Mouse (Mus musculus): ENCODE data around the gene Cadps2. TPM values are rescaled to one million over a fixed set of nuclear protein-coding genes. Genes with fewer than 3 reads are reported as not detected.

The Cadps2 gene
- polyA plus RNA-seq, 2 experiments = 0.05 to 0.07 TPM

GRCm38 (mm10) chr6:23249616-23250287 is 589.5 kb downstream of the Cadps2 start:
- Histone ChIP-seq H3K36me3 (replicated peaks; ENCODE audit: control insufficient read depth, insufficient read depth, low read depth) (no peaks in the 10 kb centered on the region), H3K4me3 (ENCODE audit: insufficient read depth in 1 of 2, low read depth in 2 of 2, low read length in 2 of 2) (no peak overlapping the region), H3K9me3 (ENCODE audit: control insufficient read depth, low read length) (no peaks in the 10 kb centered on the region), H3K4me2 (ENCODE audit: low read depth) (no peak overlapping the region), H3K9ac (replicated peaks) (no peak overlapping the region), H3K4me1 (replicated peaks; ENCODE audit: control insufficient read depth in 2 of 2, insufficient read depth in 2 of 2, low read length in 1 of 2) (no peaks in the 10 kb centered on the region), H3K27me3 (ENCODE audit: control insufficient read depth, insufficient read depth, low read length) (peaks cover 92% of the 10 kb centered on the region), H3K27ac (no peak overlapping the region)
- DNase-seq (ENCODE audit: low read depth in 3 of 3, low spot score in 3 of 3) = no peak
- no peak for ATAC-seq (ENCODE audit: insufficient read depth)
- WGBS (ENCODE audit: insufficient replicate concordance) = 3% methylated on average over 29 of the region's 29 CpGs
- no peak for TF ChIP-seq EP300 (IDR thresholded peaks at IDR 0.05; ENCODE audit: low read depth)
- peak; percentile 10; the same call in 1 of the 2 replicates for TF ChIP-seq CTCF (IDR thresholded peaks at IDR 0.05; ENCODE audit: low read depth)

DNA sequence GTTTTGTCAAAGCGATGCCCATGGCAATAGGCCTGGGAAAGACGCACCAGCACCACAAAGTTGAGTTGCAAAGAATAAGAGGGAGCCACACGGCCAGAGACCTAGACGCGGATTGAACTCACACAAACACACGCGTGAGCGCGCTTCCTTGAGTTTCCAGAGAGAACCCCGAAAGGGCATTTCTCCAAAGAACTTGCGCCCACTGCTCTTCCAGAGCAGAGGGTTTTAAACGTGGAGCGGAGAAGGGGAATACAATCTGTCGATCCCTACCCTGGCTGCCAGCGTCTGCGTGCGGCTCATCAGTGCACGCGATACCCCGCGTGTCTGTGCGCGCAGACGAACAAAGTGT is 590.2 kb downstream of the Cadps2 start:
- Histone ChIP-seq H3K27ac (no peak overlapping the region), H3K36me3 (replicated peaks; ENCODE audit: control insufficient read depth, insufficient read depth, low read depth) (no peaks in the 10 kb centered on the region), H3K4me2 (ENCODE audit: low read depth) (no peak overlapping the region), H3K9ac (replicated peaks) (no peak overlapping the region), H3K9me3 (ENCODE audit: control insufficient read depth, low read length) (no peaks in the 10 kb centered on the region), H3K4me3 (ENCODE audit: insufficient read depth in 1 of 2, low read depth in 2 of 2, low read length in 2 of 2) (no peak overlapping the region), H3K4me1 (replicated peaks; ENCODE audit: control insufficient read depth in 2 of 2, insufficient read depth in 2 of 2, low read length in 1 of 2) (no peaks in the 10 kb centered on the region), H3K27me3 (ENCODE audit: control insufficient read depth, insufficient read depth, low read length) (peaks cover 92% of the 10 kb centered on the region)
- ATAC-seq (ENCODE audit: insufficient read depth) = no peak
- DNase-seq (ENCODE audit: low read depth in 3 of 3, low spot score in 3 of 3) = no peak
- TF ChIP-seq EP300 (IDR thresholded peaks at IDR 0.05; ENCODE audit: low read depth) = no peak
- no peak for TF ChIP-seq CTCF (IDR thresholded peaks at IDR 0.05; ENCODE audit: low read depth)
- under 1% methylated on average over 23 of the region's 24 CpGs for WGBS (ENCODE audit: insufficient replicate concordance)

- ATAC-seq (ENCODE audit: insufficient read depth) (no peak), DNase-seq (ENCODE audit: low read depth in 3 of 3, low spot score in 3 of 3) (no peak)
- Histone ChIP-seq H3K27ac (no peak within 1 kb of the TSS), H3K9ac (replicated peaks) (no peak within 1 kb of the TSS), H3K4me1 (replicated peaks; ENCODE audit: control insufficient read depth in 2 of 2, insufficient read depth in 2 of 2, low read length in 1 of 2) (no peaks in the 10 kb centered on the region), H3K4me2 (ENCODE audit: low read depth) (no peak within 1 kb of the TSS), H3K36me3 (replicated peaks; ENCODE audit: control insufficient read depth, insufficient read depth, low read depth) (no peaks in the 10 kb centered on the region), H3K4me3 (ENCODE audit: insufficient read depth in 1 of 2, low read depth in 2 of 2, low read length in 2 of 2) (no peak within 1 kb of the TSS), H3K27me3 (ENCODE audit: control insufficient read depth, insufficient read depth, low read length) (peaks cover 92% of the 10 kb centered on the region), H3K9me3 (ENCODE audit: control insufficient read depth, low read length) (no peaks in the 10 kb centered on the region)
- TF ChIP-seq EP300 (IDR thresholded peaks at IDR 0.05; ENCODE audit: low read depth) (no peak), CTCF (IDR thresholded peaks at IDR 0.05; ENCODE audit: low read depth) (no peak)
- 1% methylated on average over 31 of the region's 31 CpGs for WGBS (ENCODE audit: insufficient replicate concordance)
Observed at GRCm38 (mm10) chr6:23248313-23249052, 590.7 kb downstream of the Cadps2 start, which contains the start of gene Fezf1. Gene Fezf1 (minus strand): TSS chr6:23248362.

- no peaks in the 10 kb centered on the region for H3K4me1 ChIP-seq (replicated peaks; ENCODE audit: control insufficient read depth in 2 of 2, insufficient read depth in 2 of 2, low read length in 1 of 2)
- no peak for DNase-seq (ENCODE audit: low read depth in 3 of 3, low spot score in 3 of 3)
- WGBS (ENCODE audit: insufficient replicate concordance) = under 1% methylated on average over 61 of the region's 61 CpGs
- H3K4me3 ChIP-seq (ENCODE audit: insufficient read depth in 1 of 2, low read depth in 2 of 2, low read length in 2 of 2) = no peak overlapping the region
- no peak for ATAC-seq (ENCODE audit: insufficient read depth)
- H3K36me3 ChIP-seq (replicated peaks; ENCODE audit: control insufficient read depth, insufficient read depth, low read depth) = no peaks in the 10 kb centered on the region
- no peaks in the 10 kb centered on the region for H3K9me3 ChIP-seq (ENCODE audit: control insufficient read depth, low read length)
- no peak overlapping the region for H3K9ac ChIP-seq (replicated peaks)
- no peak overlapping the region for H3K27ac ChIP-seq
- TF ChIP-seq CTCF (IDR thresholded peaks at IDR 0.05; ENCODE audit: low read depth) (no peak), EP300 (IDR thresholded peaks at IDR 0.05; ENCODE audit: low read depth) (no peak)
- H3K4me2 ChIP-seq (ENCODE audit: low read depth) = no peak overlapping the region
- H3K27me3 ChIP-seq (ENCODE audit: control insufficient read depth, insufficient read depth, low read length) = peaks cover 90% of the 10 kb centered on the region
Observed at GRCm38 (mm10) chr6:23247512-23248312, 591.5 kb downstream of the Cadps2 start.
